Mouse (Mus musculus): ENCODE results near the gene Zswim5.

DNA sequence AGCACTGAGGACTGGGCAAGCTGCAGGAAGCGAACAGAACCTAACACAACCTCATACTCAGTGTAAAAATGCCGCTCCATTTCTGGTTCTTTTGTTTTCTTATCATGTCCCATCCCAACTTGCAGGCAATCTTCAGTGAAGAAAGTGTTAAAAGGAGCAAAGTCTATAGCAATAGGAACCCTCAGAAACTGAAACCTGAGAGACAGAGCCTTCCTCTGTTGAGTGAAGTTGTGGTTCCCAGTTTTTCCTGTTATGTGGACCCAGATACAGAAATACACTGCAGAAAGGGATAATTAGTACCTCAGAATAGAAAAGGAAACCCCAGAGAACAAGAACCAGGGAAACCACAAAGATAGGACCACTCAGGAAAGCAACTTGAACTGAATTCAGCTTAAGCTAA, 36.1 kb downstream of the Zswim5 start:
- TF ChIP-seq CTCF (IDR thresholded peaks at IDR 0.05; ENCODE audit: control insufficient read depth, insufficient read depth, insufficient replicate concordance, low read depth, low read length) (no peak), POLR2A (IDR thresholded peaks at IDR 0.05; ENCODE audit: control insufficient read depth, low read depth, low read length) (no peak)
